Mouse (Mus musculus) limb, embryonic 15.5 days (tissue): Measurements from ENCODE around the gene Gm29427. TPM values are rescaled to one million over a fixed set of nuclear protein-coding genes. Genes with fewer than 3 reads are reported as not detected.

Source experiments
- ATAC-seq: fragments of 200-750 bp; cut with Nextera tagmentation; 2 replicates; pipeline ENCODE4 v1.8.0; 2017; ENCODE audit warnings: low read depth, moderate TSS enrichment; ENCODE audit not compliant: insufficient number of reproducible peaks, low FRiP score, low TSS enrichment
- H3K27ac ChIP-seq: fragments of 300-500 bp; sonication (generic); 2 replicates; pipeline ENCODE4 v1.5.1; 2015; ENCODE audit warnings: moderate library complexity, mild to moderate bottlenecking, inconsistent platforms
- H3K27me3 ChIP-seq: fragments of 300-500 bp; sonication (generic); 2 replicates; pipeline ENCODE4 v1.6.1; 2015; ENCODE audit warnings: inconsistent platforms
- H3K36me3 ChIP-seq: fragments of 300-500 bp; sonication (generic); 2 replicates; pipeline ENCODE4 v1.6.1; 2015; ENCODE audit warnings: inconsistent platforms
- H3K4me1 ChIP-seq: fragments of 300-500 bp; sonication (generic); 2 replicates; pipeline ENCODE4 v1.6.1; 2015; ENCODE audit warnings: inconsistent platforms
- H3K4me2 ChIP-seq: fragments of 300-500 bp; sonication (generic); 2 replicates; pipeline ENCODE4 v1.6.1; 2015; ENCODE audit warnings: mild to moderate bottlenecking, inconsistent platforms
- H3K4me3 ChIP-seq: fragments of 300-500 bp; sonication (generic); 2 replicates; pipeline ENCODE4 v1.5.1; 2015; ENCODE audit warnings: mild to moderate bottlenecking, inconsistent platforms
- H3K9ac ChIP-seq: fragments of 300-500 bp; sonication (generic); 2 replicates; pipeline ENCODE4 v1.6.1; 2015; ENCODE audit warnings: inconsistent platforms
- H3K9me3 ChIP-seq: fragments of 300-500 bp; sonication (generic); 2 replicates; pipeline ENCODE4 v1.6.1; 2016; ENCODE audit warnings: inconsistent platforms
- WGBS: fragments of 180-500 bp; shearing (Covaris S2); methylation state at CpG from one replicate; pipeline ENCODE4 v1.1.7; 2015; 5-methylcytosine and 5-hydroxymethylcytosine counted together
- polyA plus RNA-seq: library from polyadenylated mRNA; unstranded; fragments of >200 nt; fragmentation: Nextera tagmentation; extraction: Ambion mirVana; gene quantifications from 2 replicates; pipeline ENCODE4 v1.2.1, GENCODE M21; 2015

The Gm29427 gene
- polyA plus RNA-seq, 1 experiment from 2014 or later = not detected

- H3K4me2 ChIP-seq = no peak within 1 kb of the TSS
- H3K9ac ChIP-seq = no peak within 1 kb of the TSS
- no peak for ATAC-seq
- no peaks in the 10 kb centered on the region for H3K27me3 ChIP-seq
- no peaks in the 10 kb centered on the region for H3K36me3 ChIP-seq
- whole genome bisulfite sequencing = 72% methylated on average over 2 of the region's 2 CpGs
- no peak within 1 kb of the TSS for H3K4me3 ChIP-seq
- H3K27ac ChIP-seq = no peak within 1 kb of the TSS
- no peaks in the 10 kb centered on the region for H3K9me3 ChIP-seq
- peaks cover 7% of the 10 kb centered on the region for H3K4me1 ChIP-seq
Measured at GRCm38 (mm10) chr1:130729153-130729552, 13.6 kb upstream of the Gm29427 start, which contains the start of gene Pfkfb2. TSS of gene Pfkfb2 (minus strand) at chr1:130729253.

- Histone ChIP-seq H3K4me3 (no peak overlapping the region), H3K27me3 (no peaks in the 10 kb centered on the region), H3K9ac (no peak overlapping the region), H3K4me2 (no peak overlapping the region), H3K4me1 (peaks cover 7% of the 10 kb centered on the region), H3K9me3 (no peaks in the 10 kb centered on the region), H3K36me3 (no peaks in the 10 kb centered on the region), H3K27ac (no peak overlapping the region)
- ATAC-seq = no peak
- WGBS = 78% methylated on average over 3 of the region's 3 CpGs
Measured at GRCm38 (mm10) chr1:130728708-130729107, 13.1 kb upstream of the Gm29427 start.

- ATAC-seq = no peak
- 71% methylated on average over 1 of the region's 1 CpGs for WGBS
Measured at GRCm38 (mm10) chr1:130728070-130728469, 12.5 kb upstream of the Gm29427 start.

GRCm38 (mm10) chr1:130726396-130726795 is 10.8 kb upstream of the Gm29427 start:
- H3K27ac ChIP-seq = no peak overlapping the region
- no peak overlapping the region for H3K4me3 ChIP-seq
- ATAC-seq = no peak
- H3K9me3 ChIP-seq = no peaks in the 10 kb centered on the region
- H3K36me3 ChIP-seq = no peaks in the 10 kb centered on the region
- 0 out of 2 replicates have a peak, but pooled peaks cover under 1% of the 10 kb centered on the region for H3K4me1 ChIP-seq
- no peak overlapping the region for H3K9ac ChIP-seq
- H3K4me2 ChIP-seq = no peak overlapping the region
- no peaks in the 10 kb centered on the region for H3K27me3 ChIP-seq
- 89% methylated on average over 2 of the region's 2 CpGs for WGBS

More at GRCm38 (mm10) chr1:130728070-130728469, 12.5 kb upstream of the Gm29427 start:
- no peak overlapping the region for H3K27ac ChIP-seq
- H3K27me3 ChIP-seq = no peaks in the 10 kb centered on the region
- H3K4me2 ChIP-seq = no peak overlapping the region
- peaks cover 7% of the 10 kb centered on the region for H3K4me1 ChIP-seq
- no peak overlapping the region for H3K4me3 ChIP-seq
- no peaks in the 10 kb centered on the region for H3K9me3 ChIP-seq
- H3K36me3 ChIP-seq = no peaks in the 10 kb centered on the region
- no peak overlapping the region for H3K9ac ChIP-seq

- ATAC-seq = no peak
Measured at GRCm38 (mm10) chr1:130724206-130724605, 8.6 kb upstream of the Gm29427 start.

GRCm38 (mm10) chr1:130717291-130717871 is 1.8 kb upstream of the Gm29427 start, which contains the start of gene Yod1:
TSS of gene Yod1 (plus strand) at chr1:130717327.
- Histone ChIP-seq H3K4me1 (peaks cover 15% of the 10 kb centered on the region; the same call in 1 of the 2 replicates), H3K27ac (peak within 1 kb of the TSS; percentile 82), H3K4me3 (peak within 1 kb of the TSS; percentile 95), H3K27me3 (no peaks in the 10 kb centered on the region), H3K4me2 (peak within 1 kb of the TSS; percentile 93), H3K9me3 (no peaks in the 10 kb centered on the region), H3K9ac (peak within 1 kb of the TSS; percentile 96), H3K36me3 (peaks cover 6% of the 10 kb centered on the region; the same call in 1 of the 2 replicates)
- under 1% methylated on average over 54 of the region's 54 CpGs for WGBS
- peak; percentile 77 for ATAC-seq

More at GRCm38 (mm10) chr1:130724206-130724605, 8.6 kb upstream of the Gm29427 start:
- H3K27me3 ChIP-seq = no peaks in the 10 kb centered on the region
- H3K4me1 ChIP-seq = no peaks in the 10 kb centered on the region
- no peak overlapping the region for H3K27ac ChIP-seq
- no peak overlapping the region for H3K4me2 ChIP-seq
- H3K9me3 ChIP-seq = no peaks in the 10 kb centered on the region
- H3K9ac ChIP-seq = no peak overlapping the region
- H3K4me3 ChIP-seq = no peak overlapping the region
- WGBS = 82% methylated on average over 5 of the region's 5 CpGs
- H3K36me3 ChIP-seq = peaks cover 4% of the 10 kb centered on the region; the same call in 1 of the 2 replicates

GRCm38 (mm10) chr1:130716513-130717290 is 1.1 kb upstream of the Gm29427 start:
- peaks cover 6% of the 10 kb centered on the region; the same call in 1 of the 2 replicates for H3K36me3 ChIP-seq
- H3K9me3 ChIP-seq = no peaks in the 10 kb centered on the region
- no peaks in the 10 kb centered on the region for H3K27me3 ChIP-seq
- peak overlapping the region; percentile 93 for H3K4me2 ChIP-seq
- H3K9ac ChIP-seq = peak overlapping the region; percentile 96
- WGBS = under 1% methylated on average over 42 of the region's 42 CpGs
- H3K4me1 ChIP-seq = peaks cover 15% of the 10 kb centered on the region; the same call in 1 of the 2 replicates
- no peak for ATAC-seq
- peak overlapping the region; percentile 95 for H3K4me3 ChIP-seq
- H3K27ac ChIP-seq = peak overlapping the region; percentile 82

GRCm38 (mm10) chr1:130716218-130716512 is 566 bp upstream of the Gm29427 start:
- Histone ChIP-seq H3K36me3 (peaks cover 6% of the 10 kb centered on the region; the same call in 1 of the 2 replicates), H3K27me3 (no peaks in the 10 kb centered on the region), H3K4me2 (peak overlapping the region; percentile 93), H3K4me1 (peaks cover 15% of the 10 kb centered on the region; the same call in 1 of the 2 replicates), H3K9me3 (no peaks in the 10 kb centered on the region), H3K27ac (peak overlapping the region; percentile 82), H3K4me3 (peak overlapping the region; percentile 95), H3K9ac (peak overlapping the region; percentile 96)
- 2% methylated on average over 3 of the region's 3 CpGs for WGBS
- ATAC-seq = no peak

GRCm38 (mm10) chr1:130714046-130714445 is 1.6 kb downstream of the Gm29427 start:
- 83% methylated on average over 4 of the region's 4 CpGs for whole genome bisulfite sequencing
- Histone ChIP-seq H3K9me3 (no peaks in the 10 kb centered on the region), H3K4me3 (no peak overlapping the region), H3K36me3 (peaks cover under 1% of the 10 kb centered on the region; the same call in 1 of the 2 replicates), H3K4me2 (no peak overlapping the region), H3K9ac (no peak overlapping the region), H3K27ac (no peak overlapping the region), H3K27me3 (no peaks in the 10 kb centered on the region), H3K4me1 (peaks cover 15% of the 10 kb centered on the region; the same call in 1 of the 2 replicates)
- no peak for ATAC-seq

- Histone ChIP-seq H3K9ac (no peak overlapping the region), H3K36me3 (peaks cover 19% of the 10 kb centered on the region), H3K4me3 (no peak overlapping the region), H3K9me3 (no peaks in the 10 kb centered on the region), H3K27me3 (no peaks in the 10 kb centered on the region), H3K4me2 (no peak overlapping the region), H3K27ac (no peak overlapping the region), H3K4me1 (peaks cover 4% of the 10 kb centered on the region; the same call in 1 of the 2 replicates)
- ATAC-seq = no peak
- 90% methylated on average over 22 of the region's 22 CpGs for WGBS
Measured at GRCm38 (mm10) chr1:130710283-130711080, 5.1 kb downstream of the Gm29427 start.

GRCm38 (mm10) chr1:130703613-130704012 is 12.0 kb downstream of the Gm29427 start:
- Histone ChIP-seq H3K4me2 (no peak overlapping the region), H3K4me3 (no peak overlapping the region), H3K9ac (no peak overlapping the region), H3K4me1 (no peaks in the 10 kb centered on the region), H3K27me3 (no peaks in the 10 kb centered on the region), H3K27ac (no peak overlapping the region), H3K9me3 (no peaks in the 10 kb centered on the region), H3K36me3 (peaks cover 69% of the 10 kb centered on the region)
- WGBS = 67% methylated on average over 2 of the region's 2 CpGs
- ATAC-seq = no peak
